Mouse (Mus musculus) CH12.LX (cell line): ENCODE data around the gene Saa1. TPM values are rescaled to one million over a fixed set of nuclear protein-coding genes. Genes with fewer than 3 reads are reported as not detected.
"Not testable (repeated sequence)": the region's sequence is repeated elsewhere in the genome, so short reads cannot be mapped to it uniquely, and the experiment has no call there.

Source experiments
- DNase-seq: peaks from one replicate; pipeline ENCODE4 v3.0.0-alpha.2; 2013; ENCODE audit errors: extremely low read depth
- H3K27ac ChIP-seq: 2 replicates; pipeline ENCODE4 v1.5.1; 2012; ENCODE audit warnings: low read depth, mild to moderate bottlenecking, control low read depth, moderate library complexity; ENCODE audit not compliant: insufficient read depth
- H3K27me3 ChIP-seq: replicated peaks from 2 replicates; pipeline ENCODE3; 2012; ENCODE audit warnings: inconsistent platforms
- H3K36me3 ChIP-seq, 2 experiments: replicated peaks in 1 of 2; 2 replicates each; pipeline versions ENCODE3 to v1.6.1; 2012; ENCODE audit warnings: inconsistent platforms in 1 of 2, low read length in 1 of 2, mild to moderate bottlenecking in 1 of 2, mixed read lengths in 1 of 2, moderate library complexity in 1 of 2; ENCODE audit not compliant: control insufficient read depth in 1 of 2, insufficient read depth in 1 of 2
- H3K4me1 ChIP-seq, 2 experiments: 2 replicates each; pipeline ENCODE4 v1.6.1; 2012; ENCODE audit warnings: inconsistent platforms in 1 of 2, moderate library complexity in 1 of 2; ENCODE audit not compliant: insufficient read depth in 2 of 2, control insufficient read depth in 1 of 2
- H3K4me2 ChIP-seq: 2 replicates; pipeline ENCODE4 v1.6.1; 2012; ENCODE audit warnings: low read depth, mild to moderate bottlenecking, control low read depth; ENCODE audit not compliant: poor library complexity, insufficient read depth, severe bottlenecking
- H3K4me3 ChIP-seq, 3 experiments: fragments of 150-350 bp in 1 of 3; sonication (generic) in 1 of 3; replicated peaks in 1 of 3; 2 replicates each; pipeline versions ENCODE3 to v1.5.1; 2011 to 2012; ENCODE audit warnings: low read depth in 2 of 3, low read length in 2 of 3, mild to moderate bottlenecking in 2 of 3, moderate library complexity in 2 of 3, control low read depth in 1 of 3, improper control_type of control experiment in 1 of 3, inconsistent platforms in 1 of 3, mixed read lengths in 1 of 3; ENCODE audit not compliant: poor library complexity in 1 of 3
- H3K79me2 ChIP-seq: replicated peaks from 2 replicates; pipeline ENCODE4 v1.6.1; 2012; ENCODE audit warnings: mild to moderate bottlenecking, moderate library complexity; ENCODE audit not compliant: control insufficient read depth, poor library complexity, insufficient read depth, severe bottlenecking; ENCODE audit errors: extremely low read depth
- H3K9ac ChIP-seq: 2 replicates; pipeline ENCODE4 v1.6.1; 2012; ENCODE audit warnings: low read depth, mild to moderate bottlenecking, control low read depth, moderate library complexity; ENCODE audit not compliant: insufficient read depth
- H3K9me3 ChIP-seq: replicated peaks from 2 replicates; pipeline ENCODE3; 2012; ENCODE audit warnings: low read length, inconsistent platforms, mixed read lengths
- CHD2 ChIP-seq: IDR thresholded peaks from 2 replicates; pipeline ENCODE4 v1.6.1; 2011; ENCODE audit warnings: low read length, improper control_type of control experiment
- EP300 ChIP-seq: IDR thresholded peaks from 2 replicates; pipeline ENCODE4 v1.6.1; 2011; ENCODE audit warnings: low read length, improper control_type of control experiment
- ETS1 ChIP-seq: conservative IDR thresholded peaks from 2 replicates; pipeline ENCODE4 v1.6.1; 2012; ENCODE audit warnings: low read depth, mild to moderate bottlenecking, inconsistent platforms, low read length, improper control_type of control experiment, moderate library complexity
- GABPA ChIP-seq: IDR thresholded peaks from 2 replicates; pipeline ENCODE4 v1.6.1; 2012; ENCODE audit warnings: low read depth, low read length, improper control_type of control experiment, inconsistent platforms; ENCODE audit not compliant: insufficient replicate concordance
- HCFC1 ChIP-seq: IDR thresholded peaks from 2 replicates; pipeline ENCODE4 v1.6.1; 2012; ENCODE audit warnings: low read depth, mild to moderate bottlenecking, inconsistent platforms, low read length, improper control_type of control experiment
- JUN ChIP-seq: IDR thresholded peaks from 2 replicates; pipeline ENCODE4 v1.6.1; 2011; ENCODE audit warnings: low read depth, mild to moderate bottlenecking, low read length, improper control_type of control experiment, moderate library complexity; ENCODE audit not compliant: insufficient read depth
- JUND ChIP-seq: conservative IDR thresholded peaks from 2 replicates; pipeline ENCODE4 v1.6.1; 2011; ENCODE audit warnings: low read depth, low read length, improper control_type of control experiment
- KAT2A ChIP-seq: IDR thresholded peaks from 2 replicates; pipeline ENCODE4 v1.6.1; 2012; ENCODE audit warnings: low read length, improper control_type of control experiment, inconsistent platforms; ENCODE audit not compliant: insufficient replicate concordance
- MAFK ChIP-seq: IDR thresholded peaks from 2 replicates; pipeline ENCODE4 v1.6.1; 2011; ENCODE audit warnings: low read length, improper control_type of control experiment; ENCODE audit not compliant: insufficient replicate concordance
- MAX ChIP-seq: IDR thresholded peaks from 2 replicates; pipeline ENCODE4 v1.6.1; 2011; ENCODE audit warnings: low read length, improper control_type of control experiment
- MAZ ChIP-seq: IDR thresholded peaks from 2 replicates; pipeline ENCODE4 v1.6.1; 2012; ENCODE audit warnings: low read depth, mild to moderate bottlenecking, inconsistent platforms, low read length, improper control_type of control experiment, moderate library complexity
- NRF1 ChIP-seq: IDR thresholded peaks from 2 replicates; pipeline ENCODE4 v1.6.1; 2014; ENCODE audit warnings: low read depth, mild to moderate bottlenecking, inconsistent platforms, low read length, improper control_type of control experiment, moderate library complexity
- POLR2A ChIP-seq: IDR thresholded peaks from 2 replicates; pipeline ENCODE4 v1.6.1; 2011; ENCODE audit warnings: low read depth, mild to moderate bottlenecking, improper control_type of control experiment, low read length
- POLR2AphosphoS2 ChIP-seq: IDR thresholded peaks from 2 replicates; pipeline ENCODE4 v1.6.1; 2011; ENCODE audit warnings: low read depth, low read length, improper control_type of control experiment
- SMC3 ChIP-seq: IDR thresholded peaks from 2 replicates; pipeline ENCODE4 v1.6.1; 2011; ENCODE audit warnings: low read depth, low read length, improper control_type of control experiment
- TBP ChIP-seq: conservative IDR thresholded peaks from 2 replicates; pipeline ENCODE4 v1.6.1; 2011; ENCODE audit warnings: low read depth, low read length, improper control_type of control experiment
- TCF12 ChIP-seq: IDR thresholded peaks from 2 replicates; pipeline ENCODE4 v1.6.1; 2014; ENCODE audit warnings: low read depth, mild to moderate bottlenecking, inconsistent platforms, low read length, improper control_type of control experiment
- USF1 ChIP-seq: IDR thresholded peaks from 2 replicates; pipeline ENCODE4 v1.6.1; 2014; ENCODE audit warnings: low read depth, mild to moderate bottlenecking, inconsistent platforms, low read length, improper control_type of control experiment
- ZC3H11A ChIP-seq: IDR thresholded peaks from 2 replicates; pipeline ENCODE4 v1.6.1; 2012; ENCODE audit warnings: low read depth, mild to moderate bottlenecking, inconsistent platforms, low read length, improper control_type of control experiment
- ZMIZ1 ChIP-seq: IDR thresholded peaks from 2 replicates; pipeline ENCODE4 v1.6.1; 2012; ENCODE audit warnings: low read depth, mild to moderate bottlenecking, inconsistent platforms, low read length, improper control_type of control experiment
- dilution Hi-C: fragments of 300-500 bp; cut with MboI; formaldehyde crosslinking; loops from 2 replicates; pipeline ENCODE4 v1.14.3; 2020; ENCODE audit warnings: low sequenced_read_pairs; ENCODE audit not compliant: extremely low pct_unique_long_range_greater_than_20kb, extremely low pct_ligation_motif_present
- in situ Hi-C: fragments of 300-500 bp; cut with MboI; formaldehyde crosslinking; loops from 3 replicates; pipeline ENCODE4 v1.14.3; 2019; ENCODE audit warnings: low sequenced_read_pairs, low pct_ligation_motif_present, low pct_unique_long_range_greater_than_20kb, mixed read lengths
- polyA plus RNA-seq: library from polyadenylated mRNA; unstranded; fragments of >175 nt; gene quantifications from 2 replicates; pipeline ENCODE4 v1.2.1, GENCODE M21; 2012; ENCODE audit warnings: low read depth; ENCODE audit not compliant: insufficient read length
- total RNA-seq, 2 experiments: library from RNA; depleted of rRNA; stranded (reverse); fragments of 300-350 nt in 1 of 2; fragments of >200 nt in 1 of 2; gene quantifications; 2 replicates each; pipeline ENCODE4 v1.2.3; 2012 to 2014

Saa1 gene
- not detected in 2 replicates for total RNA-seq (2012; rRNA removed)
- total RNA-seq (2014; rRNA removed), result not detected in 2 replicates
- not detected in 2 replicates for polyA plus RNA-seq

DNA sequence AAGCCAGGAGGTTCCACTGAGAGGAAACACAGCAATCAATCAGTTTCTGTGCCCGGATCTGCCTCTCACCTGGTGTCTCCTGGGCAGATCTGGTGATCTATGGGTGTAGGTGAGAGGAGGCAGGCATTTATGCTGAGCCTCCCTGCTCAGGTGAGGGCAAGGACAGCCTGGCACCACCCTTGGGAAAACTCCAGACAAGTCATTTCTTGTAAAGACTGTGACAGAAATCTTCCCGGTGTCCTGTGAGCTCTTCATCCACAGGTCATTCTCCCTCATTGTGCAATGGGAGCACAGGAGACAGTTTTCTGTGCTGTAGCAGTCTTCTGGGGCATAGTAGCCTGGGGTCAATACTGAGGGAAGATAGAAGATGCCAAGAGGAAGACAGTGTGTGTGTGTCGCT lies at the start of gene Saa1:
Saa1 (minus strand) TSS at position 101 of the 400 bp plus-strand sequence.
- H3K36me3 ChIP-seq, dilution Hi-C loops, H3K4me2 ChIP-seq, in situ Hi-C loops, H3K9me3 ChIP-seq, H3K27ac ChIP-seq, H3K9ac ChIP-seq, H3K79me2 ChIP-seq, DNase-seq, H3K27me3 ChIP-seq, H3K4me3 ChIP-seq: not testable (repeated sequence)
- peaks cover 8 to 20% of the 10 kb centered on the region in 2 experiments for H3K4me1 ChIP-seq

DNA sequence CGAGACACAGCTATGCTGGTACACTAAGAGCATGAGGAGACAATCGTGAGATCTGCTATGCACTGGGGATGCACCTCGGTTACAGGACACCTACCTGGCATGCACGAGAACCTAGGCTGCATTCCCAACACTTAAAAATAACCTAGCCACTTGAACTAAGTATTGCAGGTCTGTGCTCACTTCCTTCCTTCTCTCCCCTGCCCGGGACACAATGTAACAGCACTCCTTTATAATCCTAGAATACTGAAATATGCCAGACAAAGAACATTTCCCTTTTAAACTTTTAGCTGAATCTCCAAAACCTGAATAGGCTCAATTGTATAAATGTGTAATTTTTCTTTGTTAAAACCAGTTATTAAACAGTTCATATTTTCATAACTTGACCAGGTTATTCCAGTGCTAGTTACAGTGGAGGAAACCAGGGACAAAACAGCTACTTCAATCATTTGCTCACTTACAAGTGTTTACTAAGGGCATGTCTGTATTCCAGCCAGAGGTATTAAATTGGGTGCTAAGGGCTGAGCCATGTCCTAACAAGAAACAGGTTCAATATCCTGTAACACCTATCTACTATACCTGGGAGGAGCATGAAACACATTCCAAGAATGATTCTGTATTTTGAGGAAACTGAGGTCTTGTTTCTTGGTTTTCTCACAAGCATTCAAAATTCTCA lies 46.5 kb upstream of the Saa1 start:
- Histone ChIP-seq H3K27me3 (no peaks in the 10 kb centered on the region), H3K27ac (no peak overlapping the region), H3K9ac (no peak overlapping the region), H3K4me3 (no peak overlapping the region), H3K4me1 (peaks cover 0 to 14% of the 10 kb centered on the region in 2 experiments; a peak in 2 of 4 replicates), H3K9me3 (no peaks in the 10 kb centered on the region), H3K4me2 (no peak overlapping the region), H3K36me3 (peaks cover 29 to 52% of the 10 kb centered on the region in 2 experiments), H3K79me2 (0 out of 2 replicates have a peak, but pooled peaks cover 3% of the 10 kb centered on the region)
- in situ Hi-C loops, result no loop called here
- dilution Hi-C loops, result no loop called here
- TF ChIP-seq NRF1 (no peak), CHD2 (no peak), GABPA (no peak), SMC3 (no peak), MAFK (no peak), POLR2A (no peak), HCFC1 (no peak), USF1 (no peak), KAT2A (no peak), TBP (no peak), ETS1 (no peak), JUN (no peak), TCF12 (no peak), JUND (no peak), MAX (no peak), MAZ (no peak), ZC3H11A (no peak), ZMIZ1 (no peak), EP300 (no peak), POLR2AphosphoS2 (no peak)
- DNase-seq, result no peak
